Mouse (Mus musculus) CH12.LX (cell line): ENCODE results near the gene Nos1ap. TPM values are rescaled to one million over a fixed set of nuclear protein-coding genes. Genes with fewer than 3 reads are reported as not detected.

Source experiments
- DNase-seq: peaks from one replicate; pipeline ENCODE4 v3.0.0-alpha.2; 2013; ENCODE audit errors: extremely low read depth
- H3K27ac ChIP-seq: 2 replicates; pipeline ENCODE4 v1.5.1; 2012; ENCODE audit warnings: low read depth, mild to moderate bottlenecking, control low read depth, moderate library complexity; ENCODE audit not compliant: insufficient read depth
- H3K27me3 ChIP-seq: replicated peaks from 2 replicates; pipeline ENCODE3; 2012; ENCODE audit warnings: inconsistent platforms
- H3K36me3 ChIP-seq, 2 experiments: replicated peaks in 1 of 2; 2 replicates each; pipeline versions ENCODE3 to v1.6.1; 2012; ENCODE audit warnings: inconsistent platforms in 1 of 2, low read length in 1 of 2, mild to moderate bottlenecking in 1 of 2, mixed read lengths in 1 of 2, moderate library complexity in 1 of 2; ENCODE audit not compliant: control insufficient read depth in 1 of 2, insufficient read depth in 1 of 2
- H3K4me1 ChIP-seq, 2 experiments: 2 replicates each; pipeline ENCODE4 v1.6.1; 2012; ENCODE audit warnings: inconsistent platforms in 1 of 2, moderate library complexity in 1 of 2; ENCODE audit not compliant: insufficient read depth in 2 of 2, control insufficient read depth in 1 of 2
- H3K4me2 ChIP-seq: 2 replicates; pipeline ENCODE4 v1.6.1; 2012; ENCODE audit warnings: low read depth, mild to moderate bottlenecking, control low read depth; ENCODE audit not compliant: poor library complexity, insufficient read depth, severe bottlenecking
- H3K4me3 ChIP-seq, 3 experiments: fragments of 150-350 bp in 1 of 3; sonication (generic) in 1 of 3; replicated peaks in 1 of 3; 2 replicates each; pipeline versions ENCODE3 to v1.5.1; 2011 to 2012; ENCODE audit warnings: low read depth in 2 of 3, low read length in 2 of 3, mild to moderate bottlenecking in 2 of 3, moderate library complexity in 2 of 3, control low read depth in 1 of 3, improper control_type of control experiment in 1 of 3, inconsistent platforms in 1 of 3, mixed read lengths in 1 of 3; ENCODE audit not compliant: poor library complexity in 1 of 3
- H3K79me2 ChIP-seq: replicated peaks from 2 replicates; pipeline ENCODE4 v1.6.1; 2012; ENCODE audit warnings: mild to moderate bottlenecking, moderate library complexity; ENCODE audit not compliant: control insufficient read depth, poor library complexity, insufficient read depth, severe bottlenecking; ENCODE audit errors: extremely low read depth
- H3K9ac ChIP-seq: 2 replicates; pipeline ENCODE4 v1.6.1; 2012; ENCODE audit warnings: low read depth, mild to moderate bottlenecking, control low read depth, moderate library complexity; ENCODE audit not compliant: insufficient read depth
- H3K9me3 ChIP-seq: replicated peaks from 2 replicates; pipeline ENCODE3; 2012; ENCODE audit warnings: low read length, inconsistent platforms, mixed read lengths
- CHD1 ChIP-seq: IDR thresholded peaks from 2 replicates; pipeline ENCODE4 v1.6.1; 2012; ENCODE audit warnings: low read depth, low read length, improper control_type of control experiment, inconsistent platforms
- CHD2 ChIP-seq: IDR thresholded peaks from 2 replicates; pipeline ENCODE4 v1.6.1; 2011; ENCODE audit warnings: low read length, improper control_type of control experiment
- CTCF ChIP-seq, 2 experiments: IDR thresholded peaks in 1 of 2; conservative IDR thresholded peaks in 1 of 2; 2 replicates each; pipeline ENCODE4 v1.5.1; 2011 to 2012; ENCODE audit warnings: low read depth in 2 of 2, low read length in 2 of 2, improper control_type of control experiment in 1 of 2, inconsistent platforms in 1 of 2, mild to moderate bottlenecking in 1 of 2, moderate library complexity in 1 of 2
- ELF1 ChIP-seq: IDR thresholded peaks from 2 replicates; pipeline ENCODE4 v1.6.1; 2014; ENCODE audit warnings: low read depth, mild to moderate bottlenecking, inconsistent platforms, low read length, improper control_type of control experiment
- EP300 ChIP-seq: IDR thresholded peaks from 2 replicates; pipeline ENCODE4 v1.6.1; 2011; ENCODE audit warnings: low read length, improper control_type of control experiment
- ETS1 ChIP-seq: conservative IDR thresholded peaks from 2 replicates; pipeline ENCODE4 v1.6.1; 2012; ENCODE audit warnings: low read depth, mild to moderate bottlenecking, inconsistent platforms, low read length, improper control_type of control experiment, moderate library complexity
- HCFC1 ChIP-seq: IDR thresholded peaks from 2 replicates; pipeline ENCODE4 v1.6.1; 2012; ENCODE audit warnings: low read depth, mild to moderate bottlenecking, inconsistent platforms, low read length, improper control_type of control experiment
- IRF4 ChIP-seq: IDR thresholded peaks from 2 replicates; pipeline ENCODE4 v1.6.1; 2014; ENCODE audit warnings: low read depth, mild to moderate bottlenecking, inconsistent platforms, low read length, improper control_type of control experiment
- JUN ChIP-seq: IDR thresholded peaks from 2 replicates; pipeline ENCODE4 v1.6.1; 2011; ENCODE audit warnings: low read depth, mild to moderate bottlenecking, low read length, improper control_type of control experiment, moderate library complexity; ENCODE audit not compliant: insufficient read depth
- JUND ChIP-seq: conservative IDR thresholded peaks from 2 replicates; pipeline ENCODE4 v1.6.1; 2011; ENCODE audit warnings: low read depth, low read length, improper control_type of control experiment
- MAFK ChIP-seq: IDR thresholded peaks from 2 replicates; pipeline ENCODE4 v1.6.1; 2011; ENCODE audit warnings: low read length, improper control_type of control experiment; ENCODE audit not compliant: insufficient replicate concordance
- MAX ChIP-seq: IDR thresholded peaks from 2 replicates; pipeline ENCODE4 v1.6.1; 2011; ENCODE audit warnings: low read length, improper control_type of control experiment
- MAZ ChIP-seq: IDR thresholded peaks from 2 replicates; pipeline ENCODE4 v1.6.1; 2012; ENCODE audit warnings: low read depth, mild to moderate bottlenecking, inconsistent platforms, low read length, improper control_type of control experiment, moderate library complexity
- MEF2A ChIP-seq: IDR thresholded peaks from 2 replicates; pipeline ENCODE4 v1.6.1; 2014; ENCODE audit warnings: low read depth, mild to moderate bottlenecking, inconsistent platforms, low read length, improper control_type of control experiment, borderline replicate concordance
- NELFE ChIP-seq: IDR thresholded peaks from 2 replicates; pipeline ENCODE4 v1.6.1; 2011; ENCODE audit warnings: low read depth, low read length, improper control_type of control experiment
- TCF12 ChIP-seq: IDR thresholded peaks from 2 replicates; pipeline ENCODE4 v1.6.1; 2014; ENCODE audit warnings: low read depth, mild to moderate bottlenecking, inconsistent platforms, low read length, improper control_type of control experiment
- UBTF ChIP-seq: IDR thresholded peaks from 2 replicates; pipeline ENCODE4 v1.6.1; 2012; ENCODE audit warnings: low read depth, mild to moderate bottlenecking, inconsistent platforms, low read length, improper control_type of control experiment, moderate library complexity
- USF1 ChIP-seq: IDR thresholded peaks from 2 replicates; pipeline ENCODE4 v1.6.1; 2014; ENCODE audit warnings: low read depth, mild to moderate bottlenecking, inconsistent platforms, low read length, improper control_type of control experiment
- USF2 ChIP-seq: conservative IDR thresholded peaks from 2 replicates; pipeline ENCODE4 v1.6.1; 2011; ENCODE audit warnings: low read depth, low read length, improper control_type of control experiment
- ZC3H11A ChIP-seq: IDR thresholded peaks from 2 replicates; pipeline ENCODE4 v1.6.1; 2012; ENCODE audit warnings: low read depth, mild to moderate bottlenecking, inconsistent platforms, low read length, improper control_type of control experiment
- ZMIZ1 ChIP-seq: IDR thresholded peaks from 2 replicates; pipeline ENCODE4 v1.6.1; 2012; ENCODE audit warnings: low read depth, mild to moderate bottlenecking, inconsistent platforms, low read length, improper control_type of control experiment
- ZNF384 ChIP-seq: IDR thresholded peaks from 2 replicates; pipeline ENCODE4 v1.6.1; 2012; ENCODE audit warnings: low read depth, low read length, improper control_type of control experiment, inconsistent platforms
- dilution Hi-C: fragments of 300-500 bp; cut with MboI; formaldehyde crosslinking; loops from 2 replicates; pipeline ENCODE4 v1.14.3; 2020; ENCODE audit warnings: low sequenced_read_pairs; ENCODE audit not compliant: extremely low pct_unique_long_range_greater_than_20kb, extremely low pct_ligation_motif_present
- in situ Hi-C: fragments of 300-500 bp; cut with MboI; formaldehyde crosslinking; loops from 3 replicates; pipeline ENCODE4 v1.14.3; 2019; ENCODE audit warnings: low sequenced_read_pairs, low pct_ligation_motif_present, low pct_unique_long_range_greater_than_20kb, mixed read lengths
- polyA plus RNA-seq: library from polyadenylated mRNA; unstranded; fragments of >175 nt; gene quantifications from 2 replicates; pipeline ENCODE4 v1.2.1, GENCODE M21; 2012; ENCODE audit warnings: low read depth; ENCODE audit not compliant: insufficient read length
- total RNA-seq, 2 experiments: library from RNA; depleted of rRNA; stranded (reverse); fragments of 300-350 nt in 1 of 2; fragments of >200 nt in 1 of 2; gene quantifications; 2 replicates each; pipeline ENCODE4 v1.2.3; 2012 to 2014

Nos1ap gene
- total and polyA plus RNA-seq, 3 experiments = not detected

DNA sequence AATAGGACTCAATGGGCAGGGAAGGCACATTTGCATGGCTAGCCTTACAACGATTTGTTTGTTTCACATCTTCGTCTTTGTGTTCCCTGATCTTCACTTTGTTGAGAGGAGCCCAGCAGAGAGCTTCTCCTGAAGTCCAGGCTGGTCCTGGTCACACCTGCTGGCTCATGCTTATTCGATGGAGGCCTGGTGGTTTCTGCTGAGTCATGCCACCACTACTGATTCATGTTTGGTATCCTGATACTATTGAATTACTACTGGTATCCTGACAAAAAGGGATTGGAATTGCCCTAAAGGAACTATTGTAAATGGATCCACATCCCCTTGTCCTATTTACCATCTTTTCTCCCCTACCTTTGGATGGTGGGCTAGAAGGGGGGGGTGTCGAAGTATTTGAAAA is 40.8 kb upstream of the Nos1ap start:
- dilution Hi-C loops = no loop called here

DNA sequence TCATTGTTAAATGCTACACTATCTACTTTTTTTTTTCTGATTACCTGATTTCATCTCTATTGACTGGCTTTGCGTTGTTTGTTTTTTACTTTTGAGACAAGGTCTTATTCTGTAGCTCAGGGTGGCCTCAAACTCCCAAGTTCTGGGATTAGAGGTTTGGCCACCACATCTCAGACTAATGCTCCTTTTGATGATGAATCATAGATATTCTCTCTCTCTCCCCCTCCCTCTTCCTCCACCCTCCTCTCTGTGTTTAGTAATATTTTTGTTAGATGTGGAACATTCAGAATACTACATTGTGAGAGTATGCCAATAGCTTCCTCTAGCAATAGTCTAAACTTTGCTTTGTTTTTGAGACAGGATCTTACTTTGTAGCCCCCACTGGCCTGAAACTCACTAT is 33.8 kb upstream of the Nos1ap start:
- dilution Hi-C loops = no loop called here
- Histone ChIP-seq H3K36me3 (no peaks in the 10 kb centered on the region), H3K9ac (no peak overlapping the region), H3K79me2 (no peaks in the 10 kb centered on the region), H3K4me3 (no peak overlapping the region), H3K4me1 (peaks cover 3 to 8% of the 10 kb centered on the region in 2 experiments; a peak in 3 of 4 replicates), H3K27me3 (no peaks in the 10 kb centered on the region), H3K4me2 (no peak overlapping the region), H3K27ac (no peak overlapping the region), H3K9me3 (peaks cover 7% of the 10 kb centered on the region)
- in situ Hi-C loops = loop anchor here (25.0 kb wide), 1 partner anchor 311 kb away; the partner anchor contains the start of genes Gm7694 and Spata46
- DNase-seq = no peak
- TF ChIP-seq CHD2 (no peak), CTCF (conservative IDR thresholded peaks at IDR 0.05 in 1 of 2, IDR thresholded peaks at IDR 0.05 in 1 of 2; ENCODE audit: low read depth in 2 of 2, low read length in 2 of 2) (no peak), ZMIZ1 (no peak), ETS1 (no peak), USF2 (no peak), EP300 (no peak), ELF1 (no peak), TCF12 (no peak), JUN (no peak), NELFE (no peak), JUND (no peak), USF1 (no peak), ZC3H11A (no peak), ZNF384 (no peak), CHD1 (no peak), HCFC1 (no peak)

More for the DNA sequence above, 40.8 kb upstream of the Nos1ap start:
- no peaks in the 10 kb centered on the region for H3K36me3 ChIP-seq
- no peaks in the 10 kb centered on the region for H3K9me3 ChIP-seq
- H3K4me3 ChIP-seq = no peak overlapping the region
- H3K4me1 ChIP-seq = peaks cover 4 to 7% of the 10 kb centered on the region in 2 experiments; a peak in 3 of 4 replicates
- TF ChIP-seq MEF2A (0 out of 2 replicates have a peak, but pooled peaks have one; percentile 25), JUND (no peak), MAX (no peak), UBTF (no peak), EP300 (no peak), IRF4 (no peak), MAZ (no peak), MAFK (peak; percentile 73; the same call in 1 of the 2 replicates)
- peak; percentile 13 for DNase-seq
- H3K27ac ChIP-seq = no peak overlapping the region
- H3K4me2 ChIP-seq = no peak overlapping the region
- H3K79me2 ChIP-seq = no peaks in the 10 kb centered on the region
- in situ Hi-C loops = loop anchor here (25.0 kb wide), 2 partner anchors 207 to 357 kb away; partner anchors contain the start of gene Fcgr2b
- H3K27me3 ChIP-seq = no peaks in the 10 kb centered on the region
- H3K9ac ChIP-seq = no peak overlapping the region
